Mouse (Mus musculus): ENCODE measurements around the gene Nkx1-2. TPM values are rescaled to one million over a fixed set of nuclear protein-coding genes. Genes with fewer than 3 reads are reported as not detected.

Gene Nkx1-2
- total RNA-seq (2014; rRNA removed): 0.90 TPM in 1 of 2 replicates, not detected in the other
- 0.08 and 0.13 TPM in 2 replicates for polyA plus RNA-seq (2015; fragmentation: Nextera tagmentation; extraction: Ambion mirVana)

DNA sequence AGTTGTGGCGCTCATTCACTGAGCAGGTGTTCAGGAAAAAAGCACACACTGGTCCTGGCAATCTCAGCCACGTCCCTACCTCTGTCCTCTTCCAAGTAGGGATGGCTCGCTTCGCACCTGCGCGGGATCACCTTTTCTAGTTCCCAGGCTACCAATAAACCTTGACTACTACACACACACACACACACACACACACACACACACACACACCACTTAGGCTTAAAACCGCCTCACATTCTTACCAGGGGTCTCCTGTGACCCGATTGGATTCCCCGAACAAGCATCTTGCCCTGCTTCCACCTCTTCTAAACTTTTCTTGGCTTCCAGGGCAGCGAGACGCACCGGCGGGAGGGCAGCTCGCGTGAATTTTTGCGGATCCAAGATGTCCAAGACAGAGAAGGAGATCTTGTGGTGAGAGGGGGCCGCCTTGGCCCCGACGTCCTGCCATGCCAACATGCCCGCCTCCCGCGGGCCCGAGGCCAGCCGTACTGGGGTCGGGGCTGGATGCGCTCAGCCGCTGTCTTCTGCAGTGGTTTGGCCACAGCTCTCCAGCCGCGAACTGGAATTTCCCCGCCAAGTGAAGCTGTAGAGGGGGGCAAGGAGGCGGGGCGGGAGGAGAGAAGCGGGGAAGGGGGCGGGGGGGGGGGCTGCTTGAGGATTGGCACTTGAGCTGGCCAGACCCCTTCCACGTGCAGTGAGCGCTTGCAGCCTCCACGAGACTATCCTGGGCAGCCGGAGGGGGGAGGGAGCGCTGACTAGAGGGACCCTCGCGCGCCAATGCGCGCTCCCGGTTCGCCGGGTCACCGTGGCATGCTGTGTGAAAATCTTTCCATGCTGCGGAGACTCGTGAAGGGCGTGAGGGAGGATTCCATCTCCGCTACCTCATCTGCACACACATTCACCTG lies at the start of gene Nkx1-2:
Gene Nkx1-2 (minus strand): TSS at position 567 of the 905 bp plus-strand sequence.
- Histone ChIP-seq H3K36me3 (ENCODE audit: insufficient read depth, low read length) (no peaks in the 10 kb centered on the region), H3K27ac (no peak within 1 kb of the TSS), H3K4me3 (ENCODE audit: low read length) (peak within 1 kb of the TSS; percentile 37), H3K4me2 (ENCODE audit: low read depth, low read length) (peak within 1 kb of the TSS; percentile 67), H3K9me3 (ENCODE audit: low read length) (no peaks in the 10 kb centered on the region), H3K9ac (replicated peaks; ENCODE audit: low read length) (0 out of 2 replicates have a peak within 1 kb of the TSS, but pooled peaks have one; percentile 24), H3K27me3 (ENCODE audit: insufficient read depth, low read length) (peaks cover 53% of the 10 kb centered on the region), H3K4me1 (ENCODE audit: insufficient read depth, low read length) (peaks cover 17% of the 10 kb centered on the region; the same call in 1 of the 2 replicates)
- no peak for TF ChIP-seq CTCF (IDR thresholded peaks at IDR 0.05; ENCODE audit: low read depth)
- ATAC-seq (0 out of 2 replicates have a peak, but pooled peaks have one; percentile 46), DNase-seq (ENCODE audit: low spot score) (peak; percentile 29)
- 1% methylated on average over 46 of the region's 52 CpGs for WGBS

GRCm38 (mm10) chr7:132646514-132646913 lies 47.1 kb upstream of the Nkx1-2 start:
- no peak for DNase-seq (ENCODE audit: low spot score)
- no peak for TF ChIP-seq CTCF (IDR thresholded peaks at IDR 0.05; ENCODE audit: low read depth)
- H3K4me3 ChIP-seq (ENCODE audit: low read length): no peak overlapping the region
- H3K9ac ChIP-seq (replicated peaks; ENCODE audit: low read length): no peak overlapping the region
- H3K36me3 ChIP-seq (ENCODE audit: insufficient read depth, low read length): no peaks in the 10 kb centered on the region
- H3K9me3 ChIP-seq (ENCODE audit: low read length): no peaks in the 10 kb centered on the region
- no peak overlapping the region for H3K27ac ChIP-seq
- H3K27me3 ChIP-seq (ENCODE audit: insufficient read depth, low read length): no peaks in the 10 kb centered on the region
- no peak overlapping the region for H3K4me2 ChIP-seq (ENCODE audit: low read depth, low read length)
- ATAC-seq: no peak
- 97% methylated on average over 1 of the region's 1 CpGs for WGBS
- H3K4me1 ChIP-seq (ENCODE audit: insufficient read depth, low read length): no peaks in the 10 kb centered on the region

DNA sequence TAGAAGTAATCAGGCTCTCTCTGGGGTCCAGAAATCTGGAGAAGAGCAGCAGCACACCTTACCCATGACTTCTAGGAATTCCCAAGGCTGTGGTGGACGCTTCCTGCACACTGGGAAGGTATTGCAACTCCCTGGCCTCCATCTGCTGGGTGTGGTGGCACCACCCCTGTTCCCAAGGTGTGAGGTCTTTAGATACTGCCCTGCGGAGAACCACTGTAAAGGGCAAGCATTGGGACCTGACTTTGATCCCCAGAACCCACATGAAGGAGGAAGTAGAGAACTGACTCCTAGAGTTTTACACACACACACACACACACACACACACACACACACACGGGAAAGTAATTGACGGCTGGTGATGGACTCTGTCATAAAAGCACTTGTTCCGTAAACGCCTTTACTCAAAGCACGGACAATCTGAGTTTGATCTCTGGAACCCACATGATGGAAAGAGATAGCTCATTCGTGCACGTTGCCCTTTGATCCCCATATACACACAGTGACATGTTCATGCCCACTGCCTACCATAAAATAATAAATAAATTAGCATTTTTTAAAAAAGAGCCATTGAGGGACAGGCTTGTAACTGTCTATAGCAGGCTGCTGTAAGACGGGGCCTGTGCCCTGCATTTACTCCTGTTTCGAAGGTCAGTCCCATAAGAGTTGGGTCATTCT lies 45.3 kb upstream of the Nkx1-2 start:
- no peak for ATAC-seq
- Histone ChIP-seq H3K9ac (replicated peaks; ENCODE audit: low read length) (no peak overlapping the region), H3K27ac (no peak overlapping the region), H3K4me2 (ENCODE audit: low read depth, low read length) (no peak overlapping the region), H3K4me1 (ENCODE audit: insufficient read depth, low read length) (no peaks in the 10 kb centered on the region; the same call in 1 of the 2 replicates), H3K27me3 (ENCODE audit: insufficient read depth, low read length) (no peaks in the 10 kb centered on the region), H3K4me3 (ENCODE audit: low read length) (no peak overlapping the region), H3K9me3 (ENCODE audit: low read length) (no peaks in the 10 kb centered on the region), H3K36me3 (ENCODE audit: insufficient read depth, low read length) (no peaks in the 10 kb centered on the region)
- no peak for DNase-seq (ENCODE audit: low spot score)
- WGBS: 85% methylated on average over 11 of the region's 11 CpGs
- TF ChIP-seq CTCF (IDR thresholded peaks at IDR 0.05; ENCODE audit: low read depth): no peak

GRCm38 (mm10) chr7:132641606-132642005 lies 42.2 kb upstream of the Nkx1-2 start:
- 82% methylated on average over 1 of the region's 1 CpGs for WGBS

GRCm38 (mm10) chr7:132640946-132641345 lies 41.5 kb upstream of the Nkx1-2 start:
- no peak overlapping the region for H3K27ac ChIP-seq
- 0 out of 2 replicates have a peak, but pooled peaks have one; percentile 31 for ATAC-seq
- DNase-seq (ENCODE audit: low spot score): peak; percentile 70
- no peak overlapping the region for H3K9ac ChIP-seq (replicated peaks; ENCODE audit: low read length)
- H3K36me3 ChIP-seq (ENCODE audit: insufficient read depth, low read length): no peaks in the 10 kb centered on the region
- H3K4me3 ChIP-seq (ENCODE audit: low read length): no peak overlapping the region
- 19% methylated on average over 9 of the region's 9 CpGs for WGBS
- no peaks in the 10 kb centered on the region for H3K27me3 ChIP-seq (ENCODE audit: insufficient read depth, low read length)
- no peak overlapping the region for H3K4me2 ChIP-seq (ENCODE audit: low read depth, low read length)
- TF ChIP-seq CTCF (IDR thresholded peaks at IDR 0.05; ENCODE audit: low read depth): no peak
- H3K4me1 ChIP-seq (ENCODE audit: insufficient read depth, low read length): no peaks in the 10 kb centered on the region; the same call in 1 of the 2 replicates
- no peaks in the 10 kb centered on the region for H3K9me3 ChIP-seq (ENCODE audit: low read length)

More at GRCm38 (mm10) chr7:132641606-132642005, 42.2 kb upstream of the Nkx1-2 start:
- DNase-seq (ENCODE audit: low spot score): no peak
- Histone ChIP-seq H3K4me1 (ENCODE audit: insufficient read depth, low read length) (no peaks in the 10 kb centered on the region; the same call in 1 of the 2 replicates), H3K27ac (no peak overlapping the region), H3K9ac (replicated peaks; ENCODE audit: low read length) (no peak overlapping the region), H3K27me3 (ENCODE audit: insufficient read depth, low read length) (no peaks in the 10 kb centered on the region), H3K4me3 (ENCODE audit: low read length) (no peak overlapping the region), H3K4me2 (ENCODE audit: low read depth, low read length) (no peak overlapping the region), H3K9me3 (ENCODE audit: low read length) (no peaks in the 10 kb centered on the region), H3K36me3 (ENCODE audit: insufficient read depth, low read length) (no peaks in the 10 kb centered on the region)
- no peak for TF ChIP-seq CTCF (IDR thresholded peaks at IDR 0.05; ENCODE audit: low read depth)
- no peak for ATAC-seq

- Histone ChIP-seq H3K9me3 (ENCODE audit: low read length) (no peaks in the 10 kb centered on the region), H3K4me1 (ENCODE audit: insufficient read depth, low read length) (no peaks in the 10 kb centered on the region; the same call in 1 of the 2 replicates), H3K27ac (no peak overlapping the region), H3K4me3 (ENCODE audit: low read length) (no peak overlapping the region), H3K36me3 (ENCODE audit: insufficient read depth, low read length) (no peaks in the 10 kb centered on the region), H3K9ac (replicated peaks; ENCODE audit: low read length) (no peak overlapping the region), H3K27me3 (ENCODE audit: insufficient read depth, low read length) (no peaks in the 10 kb centered on the region), H3K4me2 (ENCODE audit: low read depth, low read length) (no peak overlapping the region)
- DNase-seq (ENCODE audit: low spot score): peak; percentile 85
- TF ChIP-seq CTCF (IDR thresholded peaks at IDR 0.05; ENCODE audit: low read depth): peak; percentile 90
- 60% methylated on average over 12 of the region's 12 CpGs for WGBS
- ATAC-seq: peak; percentile 60; the same call in 1 of the 2 replicates
These were observed 39.1 kb upstream of the Nkx1-2 start for GRCm38 (mm10) chr7:132638446-132639087.

All from hindbrain, postnatal 0 days (tissue).